Mouse (Mus musculus) CH12.LX (cell line): ENCODE data around the gene Sh3tc1. TPM values are rescaled to one million over a fixed set of nuclear protein-coding genes. Genes with fewer than 3 reads are reported as not detected.

Source experiments
- DNase-seq: peaks from one replicate; pipeline ENCODE4 v3.0.0-alpha.2; 2013; ENCODE audit errors: extremely low read depth
- H3K27ac ChIP-seq: 2 replicates; pipeline ENCODE4 v1.5.1; 2012; ENCODE audit warnings: low read depth, mild to moderate bottlenecking, control low read depth, moderate library complexity; ENCODE audit not compliant: insufficient read depth
- H3K27me3 ChIP-seq: replicated peaks from 2 replicates; pipeline ENCODE3; 2012; ENCODE audit warnings: inconsistent platforms
- H3K36me3 ChIP-seq, 2 experiments: replicated peaks in 1 of 2; 2 replicates each; pipeline versions ENCODE3 to v1.6.1; 2012; ENCODE audit warnings: inconsistent platforms in 1 of 2, low read length in 1 of 2, mild to moderate bottlenecking in 1 of 2, mixed read lengths in 1 of 2, moderate library complexity in 1 of 2; ENCODE audit not compliant: control insufficient read depth in 1 of 2, insufficient read depth in 1 of 2
- H3K4me1 ChIP-seq, 2 experiments: 2 replicates each; pipeline ENCODE4 v1.6.1; 2012; ENCODE audit warnings: inconsistent platforms in 1 of 2, moderate library complexity in 1 of 2; ENCODE audit not compliant: insufficient read depth in 2 of 2, control insufficient read depth in 1 of 2
- H3K4me2 ChIP-seq: 2 replicates; pipeline ENCODE4 v1.6.1; 2012; ENCODE audit warnings: low read depth, mild to moderate bottlenecking, control low read depth; ENCODE audit not compliant: poor library complexity, insufficient read depth, severe bottlenecking
- H3K4me3 ChIP-seq, 3 experiments: fragments of 150-350 bp in 1 of 3; sonication (generic) in 1 of 3; replicated peaks in 1 of 3; 2 replicates each; pipeline versions ENCODE3 to v1.5.1; 2011 to 2012; ENCODE audit warnings: low read depth in 2 of 3, low read length in 2 of 3, mild to moderate bottlenecking in 2 of 3, moderate library complexity in 2 of 3, control low read depth in 1 of 3, improper control_type of control experiment in 1 of 3, inconsistent platforms in 1 of 3, mixed read lengths in 1 of 3; ENCODE audit not compliant: poor library complexity in 1 of 3
- H3K79me2 ChIP-seq: replicated peaks from 2 replicates; pipeline ENCODE4 v1.6.1; 2012; ENCODE audit warnings: mild to moderate bottlenecking, moderate library complexity; ENCODE audit not compliant: control insufficient read depth, poor library complexity, insufficient read depth, severe bottlenecking; ENCODE audit errors: extremely low read depth
- H3K9ac ChIP-seq: 2 replicates; pipeline ENCODE4 v1.6.1; 2012; ENCODE audit warnings: low read depth, mild to moderate bottlenecking, control low read depth, moderate library complexity; ENCODE audit not compliant: insufficient read depth
- H3K9me3 ChIP-seq: replicated peaks from 2 replicates; pipeline ENCODE3; 2012; ENCODE audit warnings: low read length, inconsistent platforms, mixed read lengths
- BHLHE40 ChIP-seq: IDR thresholded peaks from 2 replicates; pipeline ENCODE4 v1.6.1; 2011; ENCODE audit warnings: mild to moderate bottlenecking, low read depth, low read length, improper control_type of control experiment
- CTCF ChIP-seq, 2 experiments: IDR thresholded peaks in 1 of 2; conservative IDR thresholded peaks in 1 of 2; 2 replicates each; pipeline ENCODE4 v1.5.1; 2011 to 2012; ENCODE audit warnings: low read depth in 2 of 2, low read length in 2 of 2, improper control_type of control experiment in 1 of 2, inconsistent platforms in 1 of 2, mild to moderate bottlenecking in 1 of 2, moderate library complexity in 1 of 2
- ETS1 ChIP-seq: conservative IDR thresholded peaks from 2 replicates; pipeline ENCODE4 v1.6.1; 2012; ENCODE audit warnings: low read depth, mild to moderate bottlenecking, inconsistent platforms, low read length, improper control_type of control experiment, moderate library complexity
- GABPA ChIP-seq: IDR thresholded peaks from 2 replicates; pipeline ENCODE4 v1.6.1; 2012; ENCODE audit warnings: low read depth, low read length, improper control_type of control experiment, inconsistent platforms; ENCODE audit not compliant: insufficient replicate concordance
- HCFC1 ChIP-seq: IDR thresholded peaks from 2 replicates; pipeline ENCODE4 v1.6.1; 2012; ENCODE audit warnings: low read depth, mild to moderate bottlenecking, inconsistent platforms, low read length, improper control_type of control experiment
- IRF4 ChIP-seq: IDR thresholded peaks from 2 replicates; pipeline ENCODE4 v1.6.1; 2014; ENCODE audit warnings: low read depth, mild to moderate bottlenecking, inconsistent platforms, low read length, improper control_type of control experiment
- JUND ChIP-seq: conservative IDR thresholded peaks from 2 replicates; pipeline ENCODE4 v1.6.1; 2011; ENCODE audit warnings: low read depth, low read length, improper control_type of control experiment
- KAT2A ChIP-seq: IDR thresholded peaks from 2 replicates; pipeline ENCODE4 v1.6.1; 2012; ENCODE audit warnings: low read length, improper control_type of control experiment, inconsistent platforms; ENCODE audit not compliant: insufficient replicate concordance
- MAFK ChIP-seq: IDR thresholded peaks from 2 replicates; pipeline ENCODE4 v1.6.1; 2011; ENCODE audit warnings: low read length, improper control_type of control experiment; ENCODE audit not compliant: insufficient replicate concordance
- MAZ ChIP-seq: IDR thresholded peaks from 2 replicates; pipeline ENCODE4 v1.6.1; 2012; ENCODE audit warnings: low read depth, mild to moderate bottlenecking, inconsistent platforms, low read length, improper control_type of control experiment, moderate library complexity
- MXI1 ChIP-seq: IDR thresholded peaks from 2 replicates; pipeline ENCODE4 v1.6.1; 2011; ENCODE audit warnings: mild to moderate bottlenecking, low read depth, low read length, improper control_type of control experiment
- MYC ChIP-seq: IDR thresholded peaks from 2 replicates; pipeline ENCODE4 v1.6.1; 2011; ENCODE audit warnings: low read depth, mild to moderate bottlenecking, improper control_type of control experiment, low read length
- NELFE ChIP-seq: IDR thresholded peaks from 2 replicates; pipeline ENCODE4 v1.6.1; 2011; ENCODE audit warnings: low read depth, low read length, improper control_type of control experiment
- PAX5 ChIP-seq: IDR thresholded peaks from 2 replicates; pipeline ENCODE4 v1.6.1; 2012; ENCODE audit warnings: low read length, inconsistent platforms, mixed read lengths
- POLR2AphosphoS2 ChIP-seq: IDR thresholded peaks from 2 replicates; pipeline ENCODE4 v1.6.1; 2011; ENCODE audit warnings: low read depth, low read length, improper control_type of control experiment
- RAD21 ChIP-seq: IDR thresholded peaks from 2 replicates; pipeline ENCODE4 v1.6.1; 2011; ENCODE audit warnings: low read depth, mild to moderate bottlenecking, low read length, improper control_type of control experiment, moderate library complexity
- SIN3A ChIP-seq: IDR thresholded peaks from 2 replicates; pipeline ENCODE4 v1.6.1; 2012; ENCODE audit warnings: low read length, improper control_type of control experiment, inconsistent platforms
- TCF12 ChIP-seq: IDR thresholded peaks from 2 replicates; pipeline ENCODE4 v1.6.1; 2014; ENCODE audit warnings: low read depth, mild to moderate bottlenecking, inconsistent platforms, low read length, improper control_type of control experiment
- UBTF ChIP-seq: IDR thresholded peaks from 2 replicates; pipeline ENCODE4 v1.6.1; 2012; ENCODE audit warnings: low read depth, mild to moderate bottlenecking, inconsistent platforms, low read length, improper control_type of control experiment, moderate library complexity
- USF1 ChIP-seq: IDR thresholded peaks from 2 replicates; pipeline ENCODE4 v1.6.1; 2014; ENCODE audit warnings: low read depth, mild to moderate bottlenecking, inconsistent platforms, low read length, improper control_type of control experiment
- ZKSCAN1 ChIP-seq: IDR thresholded peaks from 2 replicates; pipeline ENCODE4 v1.6.1; 2012; ENCODE audit warnings: low read depth, inconsistent platforms, low read length, improper control_type of control experiment, borderline replicate concordance
- ZMIZ1 ChIP-seq: IDR thresholded peaks from 2 replicates; pipeline ENCODE4 v1.6.1; 2012; ENCODE audit warnings: low read depth, mild to moderate bottlenecking, inconsistent platforms, low read length, improper control_type of control experiment
- ZNF384 ChIP-seq: IDR thresholded peaks from 2 replicates; pipeline ENCODE4 v1.6.1; 2012; ENCODE audit warnings: low read depth, low read length, improper control_type of control experiment, inconsistent platforms
- dilution Hi-C: fragments of 300-500 bp; cut with MboI; formaldehyde crosslinking; loops from 2 replicates; pipeline ENCODE4 v1.14.3; 2020; ENCODE audit warnings: low sequenced_read_pairs; ENCODE audit not compliant: extremely low pct_unique_long_range_greater_than_20kb, extremely low pct_ligation_motif_present
- in situ Hi-C: fragments of 300-500 bp; cut with MboI; formaldehyde crosslinking; loops from 3 replicates; pipeline ENCODE4 v1.14.3; 2019; ENCODE audit warnings: low sequenced_read_pairs, low pct_ligation_motif_present, low pct_unique_long_range_greater_than_20kb, mixed read lengths
- polyA plus RNA-seq: library from polyadenylated mRNA; unstranded; fragments of >175 nt; gene quantifications from 2 replicates; pipeline ENCODE4 v1.2.1, GENCODE M21; 2012; ENCODE audit warnings: low read depth; ENCODE audit not compliant: insufficient read length
- total RNA-seq, 2 experiments: library from RNA; depleted of rRNA; stranded (reverse); fragments of 300-350 nt in 1 of 2; fragments of >200 nt in 1 of 2; gene quantifications; 2 replicates each; pipeline ENCODE4 v1.2.3; 2012 to 2014

Gene Sh3tc1
- total and polyA plus RNA-seq, 3 experiments: 0.85 to 2.3 (median 1.2) TPM

- in situ Hi-C loops (loop anchor here (10.0 kb wide), 1 partner anchor 127 kb away; no protein-coding TSS in a partner anchor), dilution Hi-C loops (no loop called here)
- DNase-seq: no peak
- Histone ChIP-seq H3K4me2 (peak overlapping the region; percentile 43), H3K79me2 (no peaks in the 10 kb centered on the region), H3K9ac (no peak overlapping the region), H3K27me3 (peaks cover 9% of the 10 kb centered on the region), H3K9me3 (no peaks in the 10 kb centered on the region)
- TF ChIP-seq MXI1 (no peak), ETS1 (peak; percentile 51), IRF4 (no peak), UBTF (no peak), USF1 (no peak), CTCF (conservative IDR thresholded peaks at IDR 0.05 in 1 of 2, IDR thresholded peaks at IDR 0.05 in 1 of 2; ENCODE audit: low read depth in 2 of 2, low read length in 2 of 2) (no peak), BHLHE40 (peak; percentile 93), HCFC1 (no peak), MYC (no peak), RAD21 (no peak), KAT2A (0 out of 2 replicates have a peak, but pooled peaks have one; percentile 54), MAZ (no peak)
- TF ChIP-seq, all 38 proteins: peak for 3
- no peaks in the 10 kb centered on the region for H3K36me3 ChIP-seq
- H3K27ac ChIP-seq: no peak overlapping the region
- H3K4me3 ChIP-seq: no peak overlapping the region
- peaks cover 15 to 35% of the 10 kb centered on the region in 2 experiments for H3K4me1 ChIP-seq
These were observed 2.4 kb downstream of the Sh3tc1 start for GRCm38 (mm10) chr5:35737231-35737901.

GRCm38 (mm10) chr5:35733523-35733922 is 6.3 kb downstream of the Sh3tc1 start:
- dilution Hi-C loops: no loop called here
- no peak overlapping the region for H3K4me3 ChIP-seq
- H3K9me3 ChIP-seq: no peaks in the 10 kb centered on the region
- H3K27me3 ChIP-seq: peaks cover 2% of the 10 kb centered on the region
- no peak for DNase-seq
- no peak overlapping the region for H3K27ac ChIP-seq
- in situ Hi-C loops: loop anchor here (10.0 kb wide), 1 partner anchor 131 kb away; no protein-coding TSS in a partner anchor
- H3K36me3 ChIP-seq: no peaks in the 10 kb centered on the region
- peaks cover 27 to 37% of the 10 kb centered on the region in 2 experiments for H3K4me1 ChIP-seq
- no peaks in the 10 kb centered on the region for H3K79me2 ChIP-seq
- H3K9ac ChIP-seq: no peak overlapping the region
- H3K4me2 ChIP-seq: no peak overlapping the region
- TF ChIP-seq KAT2A (no peak), ETS1 (no peak), ZKSCAN1 (no peak)
- TF ChIP-seq, all 38 proteins: peak for 0

GRCm38 (mm10) chr5:35731006-35731405 is 8.8 kb downstream of the Sh3tc1 start:
- Histone ChIP-seq H3K27ac (no peak overlapping the region), H3K9ac (no peak overlapping the region), H3K4me2 (no peak overlapping the region), H3K4me3 (no peak overlapping the region), H3K9me3 (no peaks in the 10 kb centered on the region), H3K79me2 (no peaks in the 10 kb centered on the region), H3K4me1 (peaks cover 21 to 44% of the 10 kb centered on the region in 2 experiments), H3K36me3 (no peaks in the 10 kb centered on the region), H3K27me3 (peaks cover 2% of the 10 kb centered on the region)
- DNase-seq: no peak
- TF ChIP-seq HCFC1 (no peak), PAX5 (no peak), GABPA (no peak), ZMIZ1 (no peak), SIN3A (no peak), NELFE (no peak), ZNF384 (no peak), POLR2AphosphoS2 (no peak), MAFK (no peak), IRF4 (no peak), JUND (no peak), USF1 (no peak), KAT2A (no peak), TCF12 (no peak), ZKSCAN1 (no peak)
- dilution Hi-C loops: no loop called here
- in situ Hi-C loops: loop anchor here (10.0 kb wide), 1 partner anchor 134 kb away; no protein-coding TSS in a partner anchor
